Mouse (Mus musculus) CH12.LX (cell line): Measurements from ENCODE around the gene Ogdhl. TPM values are rescaled to one million over a fixed set of nuclear protein-coding genes. Genes with fewer than 3 reads are reported as not detected.

Experiments
- DNase-seq: peaks from one replicate; pipeline ENCODE4 v3.0.0-alpha.2; 2013; ENCODE audit errors: extremely low read depth
- H3K27ac ChIP-seq: 2 replicates; pipeline ENCODE4 v1.5.1; 2012; ENCODE audit warnings: low read depth, mild to moderate bottlenecking, control low read depth, moderate library complexity; ENCODE audit not compliant: insufficient read depth
- H3K27me3 ChIP-seq: replicated peaks from 2 replicates; pipeline ENCODE3; 2012; ENCODE audit warnings: inconsistent platforms
- H3K36me3 ChIP-seq, 2 experiments: replicated peaks in 1 of 2; 2 replicates each; pipeline versions ENCODE3 to v1.6.1; 2012; ENCODE audit warnings: inconsistent platforms in 1 of 2, low read length in 1 of 2, mild to moderate bottlenecking in 1 of 2, mixed read lengths in 1 of 2, moderate library complexity in 1 of 2; ENCODE audit not compliant: control insufficient read depth in 1 of 2, insufficient read depth in 1 of 2
- H3K4me1 ChIP-seq, 2 experiments: 2 replicates each; pipeline ENCODE4 v1.6.1; 2012; ENCODE audit warnings: inconsistent platforms in 1 of 2, moderate library complexity in 1 of 2; ENCODE audit not compliant: insufficient read depth in 2 of 2, control insufficient read depth in 1 of 2
- H3K4me2 ChIP-seq: 2 replicates; pipeline ENCODE4 v1.6.1; 2012; ENCODE audit warnings: low read depth, mild to moderate bottlenecking, control low read depth; ENCODE audit not compliant: poor library complexity, insufficient read depth, severe bottlenecking
- H3K4me3 ChIP-seq, 3 experiments: fragments of 150-350 bp in 1 of 3; sonication (generic) in 1 of 3; replicated peaks in 1 of 3; 2 replicates each; pipeline versions ENCODE3 to v1.5.1; 2011 to 2012; ENCODE audit warnings: low read depth in 2 of 3, low read length in 2 of 3, mild to moderate bottlenecking in 2 of 3, moderate library complexity in 2 of 3, control low read depth in 1 of 3, improper control_type of control experiment in 1 of 3, inconsistent platforms in 1 of 3, mixed read lengths in 1 of 3; ENCODE audit not compliant: poor library complexity in 1 of 3
- H3K79me2 ChIP-seq: replicated peaks from 2 replicates; pipeline ENCODE4 v1.6.1; 2012; ENCODE audit warnings: mild to moderate bottlenecking, moderate library complexity; ENCODE audit not compliant: control insufficient read depth, poor library complexity, insufficient read depth, severe bottlenecking; ENCODE audit errors: extremely low read depth
- H3K9ac ChIP-seq: 2 replicates; pipeline ENCODE4 v1.6.1; 2012; ENCODE audit warnings: low read depth, mild to moderate bottlenecking, control low read depth, moderate library complexity; ENCODE audit not compliant: insufficient read depth
- H3K9me3 ChIP-seq: replicated peaks from 2 replicates; pipeline ENCODE3; 2012; ENCODE audit warnings: low read length, inconsistent platforms, mixed read lengths
- BHLHE40 ChIP-seq: IDR thresholded peaks from 2 replicates; pipeline ENCODE4 v1.6.1; 2011; ENCODE audit warnings: mild to moderate bottlenecking, low read depth, low read length, improper control_type of control experiment
- CHD2 ChIP-seq: IDR thresholded peaks from 2 replicates; pipeline ENCODE4 v1.6.1; 2011; ENCODE audit warnings: low read length, improper control_type of control experiment
- E2F4 ChIP-seq: IDR thresholded peaks from 2 replicates; pipeline ENCODE4 v1.6.1; 2011; ENCODE audit warnings: low read depth, low read length, improper control_type of control experiment; ENCODE audit not compliant: insufficient replicate concordance
- ELF1 ChIP-seq: IDR thresholded peaks from 2 replicates; pipeline ENCODE4 v1.6.1; 2014; ENCODE audit warnings: low read depth, mild to moderate bottlenecking, inconsistent platforms, low read length, improper control_type of control experiment
- GABPA ChIP-seq: IDR thresholded peaks from 2 replicates; pipeline ENCODE4 v1.6.1; 2012; ENCODE audit warnings: low read depth, low read length, improper control_type of control experiment, inconsistent platforms; ENCODE audit not compliant: insufficient replicate concordance
- IRF4 ChIP-seq: IDR thresholded peaks from 2 replicates; pipeline ENCODE4 v1.6.1; 2014; ENCODE audit warnings: low read depth, mild to moderate bottlenecking, inconsistent platforms, low read length, improper control_type of control experiment
- JUND ChIP-seq: conservative IDR thresholded peaks from 2 replicates; pipeline ENCODE4 v1.6.1; 2011; ENCODE audit warnings: low read depth, low read length, improper control_type of control experiment
- KAT2A ChIP-seq: IDR thresholded peaks from 2 replicates; pipeline ENCODE4 v1.6.1; 2012; ENCODE audit warnings: low read length, improper control_type of control experiment, inconsistent platforms; ENCODE audit not compliant: insufficient replicate concordance
- MAFK ChIP-seq: IDR thresholded peaks from 2 replicates; pipeline ENCODE4 v1.6.1; 2011; ENCODE audit warnings: low read length, improper control_type of control experiment; ENCODE audit not compliant: insufficient replicate concordance
- MAZ ChIP-seq: IDR thresholded peaks from 2 replicates; pipeline ENCODE4 v1.6.1; 2012; ENCODE audit warnings: low read depth, mild to moderate bottlenecking, inconsistent platforms, low read length, improper control_type of control experiment, moderate library complexity
- MEF2A ChIP-seq: IDR thresholded peaks from 2 replicates; pipeline ENCODE4 v1.6.1; 2014; ENCODE audit warnings: low read depth, mild to moderate bottlenecking, inconsistent platforms, low read length, improper control_type of control experiment, borderline replicate concordance
- MYC ChIP-seq: IDR thresholded peaks from 2 replicates; pipeline ENCODE4 v1.6.1; 2011; ENCODE audit warnings: low read depth, mild to moderate bottlenecking, improper control_type of control experiment, low read length
- NELFE ChIP-seq: IDR thresholded peaks from 2 replicates; pipeline ENCODE4 v1.6.1; 2011; ENCODE audit warnings: low read depth, low read length, improper control_type of control experiment
- NRF1 ChIP-seq: IDR thresholded peaks from 2 replicates; pipeline ENCODE4 v1.6.1; 2014; ENCODE audit warnings: low read depth, mild to moderate bottlenecking, inconsistent platforms, low read length, improper control_type of control experiment, moderate library complexity
- PAX5 ChIP-seq: IDR thresholded peaks from 2 replicates; pipeline ENCODE4 v1.6.1; 2012; ENCODE audit warnings: low read length, inconsistent platforms, mixed read lengths
- SIN3A ChIP-seq: IDR thresholded peaks from 2 replicates; pipeline ENCODE4 v1.6.1; 2012; ENCODE audit warnings: low read length, improper control_type of control experiment, inconsistent platforms
- TCF12 ChIP-seq: IDR thresholded peaks from 2 replicates; pipeline ENCODE4 v1.6.1; 2014; ENCODE audit warnings: low read depth, mild to moderate bottlenecking, inconsistent platforms, low read length, improper control_type of control experiment
- UBTF ChIP-seq: IDR thresholded peaks from 2 replicates; pipeline ENCODE4 v1.6.1; 2012; ENCODE audit warnings: low read depth, mild to moderate bottlenecking, inconsistent platforms, low read length, improper control_type of control experiment, moderate library complexity
- ZC3H11A ChIP-seq: IDR thresholded peaks from 2 replicates; pipeline ENCODE4 v1.6.1; 2012; ENCODE audit warnings: low read depth, mild to moderate bottlenecking, inconsistent platforms, low read length, improper control_type of control experiment
- ZKSCAN1 ChIP-seq: IDR thresholded peaks from 2 replicates; pipeline ENCODE4 v1.6.1; 2012; ENCODE audit warnings: low read depth, inconsistent platforms, low read length, improper control_type of control experiment, borderline replicate concordance
- dilution Hi-C: fragments of 300-500 bp; cut with MboI; formaldehyde crosslinking; loops from 2 replicates; pipeline ENCODE4 v1.14.3; 2020; ENCODE audit warnings: low sequenced_read_pairs; ENCODE audit not compliant: extremely low pct_unique_long_range_greater_than_20kb, extremely low pct_ligation_motif_present
- in situ Hi-C: fragments of 300-500 bp; cut with MboI; formaldehyde crosslinking; loops from 3 replicates; pipeline ENCODE4 v1.14.3; 2019; ENCODE audit warnings: low sequenced_read_pairs, low pct_ligation_motif_present, low pct_unique_long_range_greater_than_20kb, mixed read lengths
- polyA plus RNA-seq: library from polyadenylated mRNA; unstranded; fragments of >175 nt; gene quantifications from 2 replicates; pipeline ENCODE4 v1.2.1, GENCODE M21; 2012; ENCODE audit warnings: low read depth; ENCODE audit not compliant: insufficient read length
- total RNA-seq, 2 experiments: library from RNA; depleted of rRNA; stranded (reverse); fragments of 300-350 nt in 1 of 2; fragments of >200 nt in 1 of 2; gene quantifications; 2 replicates each; pipeline ENCODE4 v1.2.3; 2012 to 2014

Gene Ogdhl
- total and polyA plus RNA-seq, 3 experiments = 1.4 to 11.1 (median 6.5) TPM

GRCm38 (mm10) chr14:32336547-32336946 is 14.7 kb downstream of the Ogdhl start:
- dilution Hi-C loops = no loop called here
- TF ChIP-seq JUND (no peak), TCF12 (no peak), BHLHE40 (no peak), CHD2 (no peak)
- TF ChIP-seq, all 38 proteins: peak for 0
- no peak overlapping the region for H3K27ac ChIP-seq

GRCm38 (mm10) chr14:32341823-32342222 is 20.0 kb downstream of the Ogdhl start:
- Histone ChIP-seq H3K27me3 (no peaks in the 10 kb centered on the region), H3K4me3 (no peak overlapping the region), H3K36me3 (peaks cover 9 to 88% of the 10 kb centered on the region in 2 experiments), H3K27ac (no peak overlapping the region), H3K4me2 (no peak overlapping the region), H3K9me3 (no peaks in the 10 kb centered on the region), H3K9ac (no peak overlapping the region), H3K4me1 (no peaks in the 10 kb centered on the region)
- in situ Hi-C loops = no loop called here
- DNase-seq = no peak
- dilution Hi-C loops = no loop called here
- TF ChIP-seq TCF12 (no peak), NELFE (no peak), GABPA (no peak), MEF2A (no peak), KAT2A (no peak), UBTF (no peak), MYC (no peak), SIN3A (no peak)
- TF ChIP-seq, all 38 proteins: peak for 0
- no peaks in the 10 kb centered on the region for H3K79me2 ChIP-seq

More at GRCm38 (mm10) chr14:32336547-32336946, 14.7 kb downstream of the Ogdhl start:
- H3K36me3 ChIP-seq = peaks cover 16 to 70% of the 10 kb centered on the region in 2 experiments
- no peaks in the 10 kb centered on the region for H3K9me3 ChIP-seq
- no peak for DNase-seq
- no peak overlapping the region for H3K4me2 ChIP-seq
- H3K79me2 ChIP-seq = no peaks in the 10 kb centered on the region
- in situ Hi-C loops = no loop called here
- no peak overlapping the region for H3K4me3 ChIP-seq
- H3K27me3 ChIP-seq = no peaks in the 10 kb centered on the region
- H3K9ac ChIP-seq = no peak overlapping the region
- H3K4me1 ChIP-seq = peaks cover 3 to 14% of the 10 kb centered on the region in 2 experiments; a peak in 3 of 4 replicates

GRCm38 (mm10) chr14:32344176-32344575 is 22.4 kb downstream of the Ogdhl start:
- Histone ChIP-seq H3K36me3 (peaks cover 3 to 78% of the 10 kb centered on the region in 2 experiments), H3K9ac (no peak overlapping the region), H3K27me3 (no peaks in the 10 kb centered on the region), H3K79me2 (no peaks in the 10 kb centered on the region), H3K4me1 (no peaks in the 10 kb centered on the region), H3K4me2 (no peak overlapping the region), H3K27ac (no peak overlapping the region), H3K4me3 (no peak overlapping the region), H3K9me3 (no peaks in the 10 kb centered on the region)
- TF ChIP-seq ZKSCAN1 (no peak), NRF1 (no peak), TCF12 (no peak), MAZ (no peak), NELFE (no peak), ZC3H11A (no peak), ELF1 (no peak), MAFK (no peak), KAT2A (no peak), E2F4 (no peak), PAX5 (no peak), IRF4 (no peak), BHLHE40 (no peak), JUND (no peak)
- in situ Hi-C loops (no loop called here), dilution Hi-C loops (no loop called here)
- no peak for DNase-seq
